Mouse (Mus musculus) small intestine, adult 2 months (tissue): ENCODE measurements around the gene Krt82.

Source experiments
- CTCF ChIP-seq: fragments of 200-500 bp; IDR thresholded peaks from 2 replicates; pipeline ENCODE4 v1.5.1; 2012; ENCODE audit warnings: low read depth, mild to moderate bottlenecking, control low read depth, inconsistent platforms, low read length, moderate library complexity, mixed read lengths; ENCODE audit not compliant: insufficient replicate concordance, insufficient read length; ENCODE audit errors: extremely low read depth
- POLR2A ChIP-seq: fragments of 200-500 bp; IDR thresholded peaks from 2 replicates; pipeline ENCODE4 v1.6.1; 2012; ENCODE audit warnings: low read depth, mild to moderate bottlenecking, control low read depth, inconsistent platforms, low read length, moderate library complexity

DNA sequence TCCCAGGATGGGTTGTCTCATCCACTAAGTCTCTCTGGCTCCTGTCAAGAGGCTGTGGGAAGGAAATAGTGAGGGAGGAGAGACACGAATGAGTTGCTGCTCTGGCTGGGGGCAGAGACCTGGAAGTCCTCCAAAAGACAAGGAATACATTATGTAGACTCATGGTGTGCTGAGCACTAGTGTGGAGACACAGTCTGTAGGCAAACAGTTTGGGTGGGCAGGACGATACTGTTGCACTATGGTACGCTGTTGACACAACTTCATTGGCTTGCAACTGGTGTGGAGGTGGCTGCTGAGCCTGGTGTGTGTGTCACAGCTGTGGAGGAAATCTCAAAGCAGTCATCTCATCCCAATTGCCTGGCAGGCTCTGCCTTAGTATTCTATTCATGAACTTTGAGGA is 31.2 kb upstream of the Krt82 start:
- TF ChIP-seq CTCF = no peak
- no peak for TF ChIP-seq POLR2A
